Mouse (Mus musculus): ENCODE measurements around the gene Ptpn20.

The Ptpn20 gene

DNA sequence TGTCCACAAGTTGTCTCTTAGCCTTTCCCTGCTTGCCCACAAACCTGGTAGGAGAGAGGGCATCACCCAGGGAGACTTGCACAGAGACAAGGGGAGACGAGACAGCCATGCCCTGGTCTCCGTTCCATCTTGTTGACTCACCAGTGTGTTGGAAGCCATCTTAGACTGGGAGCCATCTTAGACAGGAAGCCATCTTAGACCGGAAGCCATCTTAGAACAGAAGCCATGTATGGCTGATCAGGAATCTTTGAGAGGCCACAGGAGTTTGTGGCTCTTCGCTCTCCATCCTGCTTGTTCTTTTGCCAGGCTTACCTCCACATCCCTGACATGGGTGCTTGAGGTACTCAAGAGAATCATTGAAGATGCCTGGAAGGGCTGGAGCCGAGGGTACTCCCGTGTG, 89.0 kb downstream of the Ptpn20 start:
- no peak for DNase-seq (ENCODE audit: low read depth)

DNA sequence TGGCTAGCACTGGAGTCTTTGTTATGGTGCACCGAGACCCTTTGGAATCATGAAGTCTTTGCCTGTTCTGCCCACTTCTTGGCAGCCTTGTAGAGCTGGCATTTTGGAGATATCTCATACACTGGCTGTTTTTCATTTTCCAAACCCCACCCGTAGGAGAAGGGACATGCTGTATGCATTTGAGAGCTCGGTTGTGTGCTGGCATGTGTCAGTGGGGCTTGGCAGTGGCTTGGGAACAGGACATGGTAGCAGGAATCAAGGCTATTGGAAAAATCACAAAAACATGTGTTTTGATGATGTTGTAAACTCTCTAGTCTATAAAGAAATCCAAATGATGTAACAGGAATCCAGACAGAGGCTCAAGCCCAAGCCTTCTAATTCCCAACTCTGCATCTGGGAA, 89.7 kb downstream of the Ptpn20 start:
- no peak for DNase-seq (ENCODE audit: low read depth)

DNA sequence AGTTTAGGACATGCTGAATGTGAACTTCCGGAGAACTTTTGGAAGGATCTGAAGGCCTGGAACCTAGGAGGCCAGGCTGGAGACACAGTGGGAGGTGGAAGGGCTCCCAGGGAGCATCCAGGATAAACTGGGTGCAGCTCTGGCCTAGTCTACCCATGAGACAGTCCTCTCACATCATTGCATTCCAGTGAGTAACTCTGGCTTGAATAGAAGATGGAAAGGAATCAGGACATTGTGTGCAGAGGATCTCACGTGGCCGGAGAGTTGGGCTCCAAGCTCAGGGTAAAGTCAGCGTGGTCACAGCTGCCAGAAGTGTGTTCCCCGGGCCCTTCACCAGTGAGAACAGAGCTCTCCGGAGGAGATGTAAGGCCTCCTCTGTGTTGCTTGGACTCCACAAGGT, 91.6 kb downstream of the Ptpn20 start:
- DNase-seq (ENCODE audit: low read depth) = no peak

DNA sequence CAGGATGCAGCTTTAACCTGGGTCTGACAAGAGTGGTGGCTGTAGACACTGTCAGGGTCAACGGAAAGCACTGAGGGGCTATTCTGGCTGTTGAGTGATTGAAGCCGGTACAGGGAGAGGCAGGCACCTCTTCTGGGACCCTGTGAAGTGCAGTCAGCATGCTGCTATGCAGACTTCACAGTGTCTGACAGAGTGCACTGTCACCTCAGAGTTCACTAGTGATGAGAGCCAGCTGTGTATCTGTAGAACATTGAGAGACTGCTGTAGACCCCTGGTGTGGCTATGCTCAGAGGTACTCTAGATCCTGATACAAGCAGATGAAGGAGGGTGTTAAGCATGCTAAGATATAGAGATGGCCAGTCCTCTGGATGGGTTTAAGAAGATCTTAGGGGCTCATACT, 93.8 kb downstream of the Ptpn20 start:
- no peak for DNase-seq (ENCODE audit: low read depth)

DNA sequence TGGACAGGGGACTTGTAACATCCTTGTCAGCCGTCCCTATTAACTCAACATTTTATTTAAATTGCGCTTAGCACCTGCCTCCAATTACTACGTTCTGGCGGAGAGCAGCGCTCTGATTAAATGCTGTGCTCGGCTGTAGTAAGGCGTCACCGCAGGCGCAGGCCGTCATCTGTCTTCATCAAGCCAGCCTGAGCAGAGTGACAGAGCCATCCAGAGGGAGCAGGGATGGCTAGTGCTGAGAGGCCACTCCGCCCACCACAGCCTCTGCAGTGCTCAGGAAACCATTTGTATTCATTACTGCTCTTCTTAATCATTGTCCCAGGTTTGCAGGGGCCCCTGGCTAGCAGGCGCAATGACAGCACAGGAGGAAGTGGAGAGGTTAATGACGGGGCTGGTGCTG, 94.7 kb downstream of the Ptpn20 start:
- no peak for DNase-seq (ENCODE audit: low read depth)

DNA sequence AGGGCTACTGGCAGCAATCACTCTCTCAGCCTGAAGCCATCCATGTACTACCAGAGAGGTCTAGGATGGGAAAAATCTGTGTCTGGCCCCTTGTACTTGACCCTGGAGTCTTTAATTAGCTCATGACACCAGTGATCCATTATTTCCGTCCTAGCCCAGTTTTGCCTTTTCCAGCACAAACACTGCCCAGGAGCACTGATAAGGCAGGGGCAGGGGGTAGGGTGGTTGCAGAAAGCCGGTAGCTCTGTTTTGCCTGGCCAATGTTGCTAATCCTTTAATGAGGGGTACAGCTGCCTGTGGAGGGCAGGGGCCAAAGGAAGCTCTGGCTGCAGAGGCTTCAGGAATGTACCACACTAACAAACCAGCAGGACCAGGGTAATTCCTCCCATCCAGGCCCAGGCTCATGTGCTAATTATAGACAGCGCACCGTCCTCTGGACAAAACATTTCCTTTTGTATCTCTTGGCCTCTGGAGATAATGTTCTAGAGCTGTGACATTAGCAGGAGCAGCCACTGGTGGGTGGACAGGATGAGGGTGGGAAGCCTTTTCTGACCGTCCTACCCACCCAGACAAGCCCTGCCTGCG, 98.5 kb downstream of the Ptpn20 start:
- DNase-seq (ENCODE audit: low read depth) = no peak

DNA sequence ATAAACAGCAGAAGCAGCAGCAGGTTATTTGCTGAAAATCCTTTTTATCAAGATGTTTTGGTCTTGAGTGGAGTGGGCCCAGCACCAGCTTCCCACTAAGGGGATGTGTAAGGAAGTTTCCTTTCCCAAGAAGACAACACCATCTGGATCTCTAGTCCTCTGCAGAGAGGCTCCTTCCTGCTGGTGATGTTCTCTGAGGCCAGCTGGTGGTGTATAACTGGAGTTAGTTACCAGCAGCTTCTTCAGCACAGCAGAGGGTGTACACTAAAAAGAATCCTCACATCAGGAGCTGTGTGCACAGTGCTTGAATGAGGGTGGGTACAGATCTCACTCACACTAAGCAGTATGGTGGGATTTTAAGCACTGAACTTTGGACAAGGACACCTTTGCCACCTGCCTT, 100.0 kb downstream of the Ptpn20 start:
- no peak for DNase-seq (ENCODE audit: low read depth)
